ENCODE assay signal across 8 mouse cellular contexts in the genomic region with DNA sequence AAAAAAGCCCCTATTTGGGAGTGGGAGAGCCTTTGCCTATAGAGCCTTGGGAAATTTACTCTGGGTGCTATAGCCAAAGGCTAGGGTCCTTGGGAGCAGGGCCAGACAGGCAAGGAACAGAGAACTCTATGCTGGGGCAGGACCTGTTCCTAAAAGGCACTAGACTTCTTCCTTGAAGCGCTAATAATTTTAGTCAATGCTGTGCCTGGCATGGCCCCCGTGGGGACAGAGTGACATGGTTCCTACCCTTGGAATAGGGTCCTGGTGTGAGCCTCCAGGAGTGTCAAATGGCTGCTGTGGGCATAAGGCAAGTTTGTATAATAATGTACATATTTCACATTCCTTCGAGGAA. TPM values are rescaled to one million over a fixed set of nuclear protein-coding genes. Genes with fewer than 3 reads are reported as not detected.
A peak's percentile ranks its signal among the peaks of the same experiment; 100 is the strongest.
DNase-seq lines count a peak whose midpoint lies in the region; ATAC-seq and TF ChIP-seq lines count a peak whose summit lies in the region.

No protein-coding gene starts in this region.

- H3K4me3 ChIP-seq in erythroblast, embryonic 14.5 days (replicated peaks): peak overlapping the region; percentile 76
- peak overlapping the region; percentile 44; the same call in 1 of the 2 replicates for H3K4me3 ChIP-seq in midbrain, embryonic 10.5 days
- no peak overlapping the region for H3K4me3 ChIP-seq in midbrain, postnatal 0 days (ENCODE audit: low read depth, low read length)
- H3K4me3 ChIP-seq in intestine, embryonic 15.5 days (replicated peaks): peak overlapping the region; percentile 59
- no peak overlapping the region for H3K4me3 ChIP-seq in neural tube, embryonic 14.5 days (ENCODE audit: low read depth, low read length)

- no peaks in the 10 kb centered on the region for H3K9me3 ChIP-seq in erythroblast, embryonic 14.5 days (ENCODE audit: control insufficient read depth, low read length)
- H3K9me3 ChIP-seq in midbrain, embryonic 10.5 days (replicated peaks): no peaks in the 10 kb centered on the region
- H3K9me3 ChIP-seq in midbrain, postnatal 0 days (ENCODE audit: low read length): no peaks in the 10 kb centered on the region
- H3K9me3 ChIP-seq in intestine, embryonic 15.5 days: no peaks in the 10 kb centered on the region
- no peaks in the 10 kb centered on the region for H3K9me3 ChIP-seq in neural tube, embryonic 14.5 days (ENCODE audit: control insufficient read depth, low read length)

- no peak for ATAC-seq in erythroblast, adult 5-6 weeks (replicated peaks; ENCODE audit: low FRiP score, poor library complexity, severe bottlenecking)
- no peak for ATAC-seq in midbrain, postnatal 0 days (ENCODE audit: low FRiP score)
- ATAC-seq in intestine, embryonic 15.5 days: no peak
- no peak for ATAC-seq in neural tube, embryonic 14.5 days (ENCODE audit: low read depth)

- H3K27me3 ChIP-seq in erythroblast, embryonic 14.5 days (ENCODE audit: control insufficient read depth): peaks cover 9% of the 10 kb centered on the region
- H3K27me3 ChIP-seq in midbrain, embryonic 10.5 days (ENCODE audit: low read depth, poor library complexity, severe bottlenecking): no peaks in the 10 kb centered on the region
- H3K27me3 ChIP-seq in midbrain, postnatal 0 days (ENCODE audit: insufficient read depth, low read length): no peaks in the 10 kb centered on the region
- H3K27me3 ChIP-seq in intestine, embryonic 15.5 days (replicated peaks): no peaks in the 10 kb centered on the region
- no peaks in the 10 kb centered on the region for H3K27me3 ChIP-seq in neural tube, embryonic 14.5 days (ENCODE audit: control insufficient read depth, insufficient read depth, low read length)

- no peak overlapping the region for H3K4me2 ChIP-seq in midbrain, postnatal 0 days (ENCODE audit: low read depth, low read length, poor library complexity, severe bottlenecking)
- H3K4me2 ChIP-seq in intestine, embryonic 15.5 days (replicated peaks): peak overlapping the region; percentile 75
- H3K4me2 ChIP-seq in neural tube, embryonic 14.5 days (ENCODE audit: low read depth, low read length): peak overlapping the region; percentile 34; the same call in 1 of the 2 replicates

- H3K36me3 ChIP-seq in erythroblast, embryonic 14.5 days (ENCODE audit: control insufficient read depth): peaks cover 34% of the 10 kb centered on the region
- H3K36me3 ChIP-seq in midbrain, embryonic 10.5 days: no peaks in the 10 kb centered on the region
- H3K36me3 ChIP-seq in midbrain, postnatal 0 days (ENCODE audit: insufficient read depth, low read length): no peaks in the 10 kb centered on the region
- H3K36me3 ChIP-seq in intestine, embryonic 15.5 days: no peaks in the 10 kb centered on the region; the same call in 1 of the 2 replicates
- H3K36me3 ChIP-seq in neural tube, embryonic 14.5 days (ENCODE audit: control insufficient read depth, insufficient read depth, low read length): no peaks in the 10 kb centered on the region

- H3K9ac ChIP-seq in midbrain, postnatal 0 days (replicated peaks; ENCODE audit: low read length, poor library complexity, severe bottlenecking): no peak overlapping the region
- H3K9ac ChIP-seq in intestine, embryonic 15.5 days: peak overlapping the region; percentile 70
- no peak overlapping the region for H3K9ac ChIP-seq in neural tube, embryonic 14.5 days (replicated peaks; ENCODE audit: low read depth, low read length)

- H3K27ac ChIP-seq in midbrain, embryonic 10.5 days (replicated peaks): no peak overlapping the region
- no peak overlapping the region for H3K27ac ChIP-seq in midbrain, postnatal 0 days (ENCODE audit: low read depth, low read length)
- H3K27ac ChIP-seq in intestine, embryonic 15.5 days: no peak overlapping the region
- no peak overlapping the region for H3K27ac ChIP-seq in neural tube, embryonic 14.5 days (ENCODE audit: low read depth, low read length)

- no peak for DNase-seq in midbrain, embryonic 10.5 days (ENCODE audit: low spot score)
- no peak for DNase-seq in midbrain, postnatal 0 days (ENCODE audit: low spot score)
- no peak for DNase-seq in frontal cortex, postnatal 14 days (ENCODE audit: low spot score in 2 of 2)
- DNase-seq in adipocyte (ENCODE audit: low spot score): no peak

- H3K4me1 ChIP-seq in erythroblast, embryonic 14.5 days (ENCODE audit: control insufficient read depth): peaks cover 38% of the 10 kb centered on the region
- peaks cover 21% of the 10 kb centered on the region for H3K4me1 ChIP-seq in midbrain, embryonic 10.5 days
- no peaks in the 10 kb centered on the region for H3K4me1 ChIP-seq in midbrain, postnatal 0 days (ENCODE audit: insufficient read depth, low read length)
- peaks cover 24% of the 10 kb centered on the region for H3K4me1 ChIP-seq in intestine, embryonic 15.5 days (replicated peaks)
- H3K4me1 ChIP-seq in neural tube, embryonic 14.5 days (ENCODE audit: control insufficient read depth, insufficient read depth, low read length): no peaks in the 10 kb centered on the region

- WGBS in midbrain, embryonic 10.5 days: 82% methylated on average over 3 of the region's 3 CpGs
- WGBS in midbrain, postnatal 0 days: 63% methylated on average over 3 of the region's 3 CpGs
- 53% methylated on average over 3 of the region's 3 CpGs for WGBS in intestine, embryonic 15.5 days
- 74% methylated on average over 3 of the region's 3 CpGs for WGBS in neural tube, embryonic 14.5 days

- TF ChIP-seq CTCF in midbrain, postnatal 0 days (IDR thresholded peaks at IDR 0.05): no peak

RNA-seq across cellular contexts. Expression of a gene that starts 0.5 kb away (rescaled TPM):
- polyA plus RNA-seq in erythroblast, embryonic 14.5 days (2012): 0.10 and 0.17 TPM in 2 replicates
- 8.6 and 10.0 TPM in 2 replicates for total RNA-seq in erythroblast, adult 5-6 weeks (2015; ENCODE audit: low replicate concordance)
- total RNA-seq in erythroblast, adult 5-6 weeks (2017; ENCODE audit: low replicate concordance): 11.8 and 12.1 TPM in 2 replicates
- 0.62 and 0.78 TPM in 2 replicates for polyA plus RNA-seq in midbrain, embryonic 10.5 days (2016; fragmentation: Nextera tagmentation; extraction: Ambion mirVana)
- 2.9 and 3.7 TPM in 2 replicates for total RNA-seq in midbrain, postnatal 0 days (2014; rRNA removed)
- polyA plus RNA-seq in midbrain, postnatal 0 days (2015; fragmentation: Nextera tagmentation; extraction: Ambion mirVana): 0.15 and 0.16 TPM in 2 replicates
- 2.2 and 2.8 TPM in 2 replicates for polyA plus RNA-seq in intestine, embryonic 15.5 days (2015; fragmentation: Nextera tagmentation; extraction: Ambion mirVana)
- polyA plus RNA-seq in neural tube, embryonic 14.5 days (2014; fragmentation: Nextera tagmentation; extraction: Ambion mirVana): 0.28 and 0.45 TPM in 2 replicates

RNA-seq across cellular contexts. Expression of a gene that starts 22.5 kb away (rescaled TPM):
- 0.12 and 0.14 TPM in 2 replicates for polyA plus RNA-seq in erythroblast, embryonic 14.5 days (2012)
- 1.3 and 20.8 TPM in 2 replicates for total RNA-seq in erythroblast, adult 5-6 weeks (2015; ENCODE audit: low replicate concordance)
- 0.98 and 1.4 TPM in 2 replicates for total RNA-seq in erythroblast, adult 5-6 weeks (2017; ENCODE audit: low replicate concordance)
- polyA plus RNA-seq in midbrain, embryonic 10.5 days (2016; fragmentation: Nextera tagmentation; extraction: Ambion mirVana): 0.10 and 0.15 TPM in 2 replicates
- total RNA-seq in midbrain, postnatal 0 days (2014; rRNA removed): 0.55 TPM in 1 of 2 replicates, not detected in the other
- polyA plus RNA-seq in midbrain, postnatal 0 days (2015; fragmentation: Nextera tagmentation; extraction: Ambion mirVana): 0.26 and 0.48 TPM in 2 replicates
- not detected in 2 replicates for polyA plus RNA-seq in intestine, embryonic 15.5 days (2015; fragmentation: Nextera tagmentation; extraction: Ambion mirVana)
- 0.23 TPM in 1 of 2 replicates, not detected in the other for polyA plus RNA-seq in neural tube, embryonic 14.5 days (2014; fragmentation: Nextera tagmentation; extraction: Ambion mirVana)

RNA-seq across cellular contexts. Expression of a gene that starts 29.3 kb away (rescaled TPM):
- polyA plus RNA-seq in erythroblast, embryonic 14.5 days (2012): 0.03 TPM in 1 of 2 replicates, not detected in the other
- total RNA-seq in erythroblast, adult 5-6 weeks (2015; ENCODE audit: low replicate concordance): not detected in 2 replicates
- total RNA-seq in erythroblast, adult 5-6 weeks (2017; ENCODE audit: low replicate concordance): not detected in 2 replicates
- polyA plus RNA-seq in midbrain, embryonic 10.5 days (2016; fragmentation: Nextera tagmentation; extraction: Ambion mirVana): 0.10 and 0.20 TPM in 2 replicates
- 0.11 TPM in 1 of 2 replicates, not detected in the other for total RNA-seq in midbrain, postnatal 0 days (2014; rRNA removed)
- 0.10 and 0.21 TPM in 2 replicates for polyA plus RNA-seq in midbrain, postnatal 0 days (2015; fragmentation: Nextera tagmentation; extraction: Ambion mirVana)
- polyA plus RNA-seq in intestine, embryonic 15.5 days (2015; fragmentation: Nextera tagmentation; extraction: Ambion mirVana): 0.05 TPM in 1 of 2 replicates, not detected in the other
- 0.15 and 0.19 TPM in 2 replicates for polyA plus RNA-seq in neural tube, embryonic 14.5 days (2014; fragmentation: Nextera tagmentation; extraction: Ambion mirVana)

RNA-seq across cellular contexts. Expression of a gene that starts 39.7 kb away (rescaled TPM):
- not detected in 2 replicates for polyA plus RNA-seq in erythroblast, embryonic 14.5 days (2012)
- total RNA-seq in erythroblast, adult 5-6 weeks (2015; ENCODE audit: low replicate concordance): 0.21 TPM in 1 of 2 replicates, not detected in the other
- total RNA-seq in erythroblast, adult 5-6 weeks (2017; ENCODE audit: low replicate concordance): 0.14 TPM in 1 of 2 replicates, not detected in the other
- 0.07 TPM in 1 of 2 replicates, not detected in the other for polyA plus RNA-seq in midbrain, embryonic 10.5 days (2016; fragmentation: Nextera tagmentation; extraction: Ambion mirVana)
- total RNA-seq in midbrain, postnatal 0 days (2014; rRNA removed): 0.09 TPM in 1 of 2 replicates, not detected in the other
- not detected in 2 replicates for polyA plus RNA-seq in midbrain, postnatal 0 days (2015; fragmentation: Nextera tagmentation; extraction: Ambion mirVana)
- polyA plus RNA-seq in intestine, embryonic 15.5 days (2015; fragmentation: Nextera tagmentation; extraction: Ambion mirVana): 0.14 and 0.21 TPM in 2 replicates
- not detected in 2 replicates for polyA plus RNA-seq in neural tube, embryonic 14.5 days (2014; fragmentation: Nextera tagmentation; extraction: Ambion mirVana)

RNA-seq across cellular contexts. Expression of a gene that starts 45.5 kb away (rescaled TPM):
- polyA plus RNA-seq in erythroblast, embryonic 14.5 days (2012): 1.5 and 2.1 TPM in 2 replicates
- total RNA-seq in erythroblast, adult 5-6 weeks (2015; ENCODE audit: low replicate concordance): 23.6 and 24.6 TPM in 2 replicates
- total RNA-seq in erythroblast, adult 5-6 weeks (2017; ENCODE audit: low replicate concordance): 15.4 and 41.7 TPM in 2 replicates
- polyA plus RNA-seq in midbrain, embryonic 10.5 days (2016; fragmentation: Nextera tagmentation; extraction: Ambion mirVana): 18.1 and 21.8 TPM in 2 replicates
- 16.0 and 17.4 TPM in 2 replicates for total RNA-seq in midbrain, postnatal 0 days (2014; rRNA removed)
- 8.6 and 9.2 TPM in 2 replicates for polyA plus RNA-seq in midbrain, postnatal 0 days (2015; fragmentation: Nextera tagmentation; extraction: Ambion mirVana)
- 11.3 and 13.2 TPM in 2 replicates for polyA plus RNA-seq in intestine, embryonic 15.5 days (2015; fragmentation: Nextera tagmentation; extraction: Ambion mirVana)
- polyA plus RNA-seq in neural tube, embryonic 14.5 days (2014; fragmentation: Nextera tagmentation; extraction: Ambion mirVana): 19.3 and 19.9 TPM in 2 replicates

Comparison
In these comparisons a context has a peak if more than half of its experiments do, and no peak if none do; other contexts are left out.
1. H3K4me3 ChIP-seq: peak in erythroblast, embryonic 14.5 days (single experiment), midbrain, embryonic 10.5 days (single experiment) and intestine, embryonic 15.5 days (single experiment); none in midbrain, postnatal 0 days (single experiment) and neural tube, embryonic 14.5 days (single experiment).